Mouse (Mus musculus) stomach, embryonic 14.5 days (tissue): ENCODE results near the gene Folr2. TPM values are rescaled to one million over a fixed set of nuclear protein-coding genes. Genes with fewer than 3 reads are reported as not detected.

Experiments
- ATAC-seq: fragments of 200-750 bp; cut with Nextera tagmentation; 2 replicates; pipeline ENCODE4 v1.8.0; 2017; ENCODE audit warnings: low read depth, moderate TSS enrichment; ENCODE audit not compliant: insufficient number of reproducible peaks, insufficient read depth, low FRiP score
- H3K27ac ChIP-seq: fragments of 300-500 bp; sonication (generic); 2 replicates; pipeline ENCODE4 v1.5.1; 2014; ENCODE audit warnings: mild to moderate bottlenecking, low read length, moderate library complexity, mixed read lengths
- H3K27me3 ChIP-seq: fragments of 300-500 bp; sonication (generic); 2 replicates; pipeline ENCODE4 v1.6.1; 2014; ENCODE audit warnings: low read length, control low read depth, mixed read lengths; ENCODE audit not compliant: control insufficient read depth, insufficient read depth
- H3K36me3 ChIP-seq: fragments of 300-500 bp; sonication (generic); 2 replicates; pipeline ENCODE4 v1.6.1; 2014; ENCODE audit warnings: mild to moderate bottlenecking, control low read depth, low read length, moderate library complexity, mixed read lengths; ENCODE audit not compliant: control insufficient read depth, insufficient read depth
- H3K4me1 ChIP-seq: fragments of 300-500 bp; sonication (generic); 2 replicates; pipeline ENCODE4 v1.6.1; 2014; ENCODE audit warnings: low read length, control low read depth, mixed read lengths; ENCODE audit not compliant: control insufficient read depth, insufficient read depth
- H3K4me2 ChIP-seq: fragments of 300-500 bp; sonication (generic); replicated peaks from 2 replicates; pipeline ENCODE4 v1.6.1; 2014; ENCODE audit warnings: low read depth, low read length, control low read depth
- H3K4me3 ChIP-seq: fragments of 300-500 bp; sonication (generic); 2 replicates; pipeline ENCODE4 v1.5.1; 2014; ENCODE audit warnings: low read depth, low read length, control low read depth
- H3K9ac ChIP-seq: fragments of 300-500 bp; sonication (generic); replicated peaks from 2 replicates; pipeline ENCODE4 v1.6.1; 2014; ENCODE audit warnings: low read depth, mild to moderate bottlenecking, control low read depth, low read length, moderate library complexity, mixed read lengths
- H3K9me3 ChIP-seq: fragments of 300-500 bp; sonication (generic); 2 replicates; pipeline ENCODE4 v1.6.1; 2016; ENCODE audit warnings: low read depth, low read length, control low read depth; ENCODE audit not compliant: control insufficient read depth
- WGBS: fragments of 180-500 bp; shearing (Covaris S2); extraction: QIAGEN DNeasy Blood & Tissue Kit; methylation state at CpG from one replicate; pipeline ENCODE4 v1.1.7; 2014; 5-methylcytosine and 5-hydroxymethylcytosine counted together
- polyA plus RNA-seq: library from polyadenylated mRNA; unstranded; fragments of >200 nt; fragmentation: Nextera tagmentation; extraction: Ambion mirVana; gene quantifications from 2 replicates; pipeline ENCODE4 v1.2.1, GENCODE M21; 2014

Folr2 gene
- polyA plus RNA-seq, 1 experiment from 2014 or later: 3.4 TPM

DNA sequence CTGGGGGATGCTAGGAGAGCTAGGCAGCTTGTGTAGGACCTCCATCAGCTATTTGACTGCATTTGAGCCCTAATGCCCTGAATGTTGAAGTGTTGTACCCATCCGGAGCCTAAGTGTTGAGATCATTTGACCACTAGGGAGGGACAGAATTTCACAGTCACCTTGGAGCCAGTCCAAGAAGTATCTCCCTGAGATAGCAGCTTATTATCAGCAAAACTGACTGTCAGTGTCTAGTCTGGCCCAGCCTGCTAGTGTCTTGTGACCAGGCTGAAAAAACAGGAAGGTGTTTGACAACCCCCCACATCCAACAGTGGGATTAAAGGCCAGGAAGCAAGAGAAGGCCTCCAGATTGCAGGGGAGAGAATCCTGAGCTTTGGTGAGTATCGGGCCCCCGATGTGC, 14.3 kb upstream of the Folr2 start:
- Histone ChIP-seq H3K4me1 (no peaks in the 10 kb centered on the region), H3K27me3 (no peaks in the 10 kb centered on the region), H3K27ac (no peak overlapping the region), H3K9ac (no peak overlapping the region), H3K4me2 (no peak overlapping the region), H3K9me3 (no peaks in the 10 kb centered on the region), H3K36me3 (no peaks in the 10 kb centered on the region), H3K4me3 (no peak overlapping the region)
- ATAC-seq: no peak
- 81% methylated on average over 3 of the region's 3 CpGs for WGBS

- no peak within 1 kb of the TSS for H3K4me3 ChIP-seq
- no peak within 1 kb of the TSS for H3K4me2 ChIP-seq
- no peaks in the 10 kb centered on the region for H3K36me3 ChIP-seq
- H3K9ac ChIP-seq: no peak within 1 kb of the TSS
- no peak for ATAC-seq
- no peaks in the 10 kb centered on the region for H3K9me3 ChIP-seq
- WGBS: 62% methylated on average over 2 of the region's 2 CpGs
- no peaks in the 10 kb centered on the region for H3K27me3 ChIP-seq
- H3K27ac ChIP-seq: no peak within 1 kb of the TSS
- H3K4me1 ChIP-seq: no peaks in the 10 kb centered on the region
Observed at GRCm38 (mm10) chr7:101870629-101871028, 13.6 kb upstream of the Folr2 start, which contains the start of gene Folr1. Gene Folr1, minus strand, starts transcription at chr7:101870788.

GRCm38 (mm10) chr7:101869163-101869500, 12.1 kb upstream of the Folr2 start:
- H3K9me3 ChIP-seq: no peaks in the 10 kb centered on the region
- no peak overlapping the region for H3K9ac ChIP-seq
- H3K4me3 ChIP-seq: no peak overlapping the region
- no peak overlapping the region for H3K27ac ChIP-seq
- no peak overlapping the region for H3K4me2 ChIP-seq
- no peaks in the 10 kb centered on the region for H3K4me1 ChIP-seq
- ATAC-seq: no peak
- 73% methylated on average over 7 of the region's 7 CpGs for WGBS
- no peaks in the 10 kb centered on the region for H3K36me3 ChIP-seq
- H3K27me3 ChIP-seq: no peaks in the 10 kb centered on the region

DNA sequence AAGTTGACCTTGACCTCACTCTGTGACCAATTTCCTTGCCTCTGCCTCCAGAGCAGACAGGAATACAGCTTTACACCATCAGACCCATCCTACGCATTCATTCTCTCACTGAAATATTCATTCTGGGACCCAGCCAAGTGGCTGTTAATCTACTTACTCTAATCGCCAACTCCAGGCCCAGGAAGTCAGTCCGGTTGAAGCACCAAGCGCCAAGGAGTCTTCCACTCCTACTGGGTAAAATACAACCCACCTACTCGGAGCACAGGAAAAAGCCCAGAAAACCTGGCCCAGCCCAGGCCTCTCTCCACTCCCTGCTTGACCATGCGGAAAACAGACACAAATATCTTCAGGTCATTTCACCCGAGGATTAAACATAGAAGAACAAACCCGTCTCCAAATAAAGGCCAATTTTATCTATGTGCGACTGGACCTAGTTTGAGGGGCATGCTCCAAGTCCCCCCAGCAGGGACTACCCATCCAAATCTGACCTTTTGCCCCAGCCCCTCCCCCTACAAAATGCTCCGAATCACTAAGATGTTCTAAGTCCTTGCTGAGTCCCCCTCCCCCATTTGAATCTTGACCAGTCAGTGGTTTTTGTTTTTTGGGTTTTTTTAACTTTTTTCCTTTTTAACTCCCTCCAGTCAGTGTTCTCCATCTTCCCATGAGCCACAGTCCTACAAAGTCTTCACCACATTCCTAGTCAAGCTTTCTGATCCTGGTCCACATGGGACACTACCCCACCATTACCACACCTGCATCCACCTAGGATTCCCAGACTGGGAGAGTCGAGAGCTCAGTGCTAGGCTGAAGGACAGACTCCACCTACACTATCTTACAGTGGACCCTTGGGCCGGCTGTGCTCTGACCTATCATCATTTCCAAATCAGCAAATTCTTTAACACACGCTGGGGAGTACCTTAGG, 11.5 kb upstream of the Folr2 start:
- no peak overlapping the region for H3K27ac ChIP-seq
- no peaks in the 10 kb centered on the region for H3K27me3 ChIP-seq
- no peaks in the 10 kb centered on the region for H3K4me1 ChIP-seq
- H3K36me3 ChIP-seq: no peaks in the 10 kb centered on the region
- H3K4me3 ChIP-seq: no peak overlapping the region
- H3K4me2 ChIP-seq: no peak overlapping the region
- 71% methylated on average over 13 of the region's 13 CpGs for WGBS
- no peak for ATAC-seq
- H3K9ac ChIP-seq: no peak overlapping the region
- H3K9me3 ChIP-seq: no peaks in the 10 kb centered on the region

DNA sequence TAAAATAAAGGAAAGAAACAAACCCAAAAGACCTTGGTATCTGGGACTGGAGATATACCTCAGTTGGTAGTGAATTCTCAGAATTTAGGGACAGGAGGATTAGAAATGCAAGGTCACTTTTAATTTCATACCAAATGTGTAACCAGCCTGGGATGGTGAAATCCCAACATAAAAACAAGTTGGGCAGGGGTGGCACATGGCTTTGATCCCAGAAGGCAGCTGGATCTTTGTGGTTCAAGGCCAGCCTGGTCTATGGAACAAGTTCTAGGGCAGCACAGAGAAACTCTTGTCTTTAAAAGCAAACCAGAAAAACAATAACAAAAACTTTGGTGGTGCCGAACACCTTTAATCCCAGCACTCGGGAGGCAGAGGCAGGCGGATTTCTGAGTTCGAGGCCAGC, 10.5 kb upstream of the Folr2 start:
- no peaks in the 10 kb centered on the region for H3K36me3 ChIP-seq
- ATAC-seq: no peak
- H3K4me3 ChIP-seq: no peak overlapping the region
- 98% methylated on average over 4 of the region's 4 CpGs for WGBS
- no peaks in the 10 kb centered on the region for H3K4me1 ChIP-seq
- no peak overlapping the region for H3K27ac ChIP-seq
- no peak overlapping the region for H3K9ac ChIP-seq
- no peak overlapping the region for H3K4me2 ChIP-seq
- no peaks in the 10 kb centered on the region for H3K27me3 ChIP-seq
- no peaks in the 10 kb centered on the region for H3K9me3 ChIP-seq

GRCm38 (mm10) chr7:101866491-101867265, 9.7 kb upstream of the Folr2 start:
- Histone ChIP-seq H3K9ac (no peak overlapping the region), H3K27ac (no peak overlapping the region), H3K4me1 (no peaks in the 10 kb centered on the region), H3K9me3 (no peaks in the 10 kb centered on the region), H3K4me2 (no peak overlapping the region), H3K4me3 (no peak overlapping the region), H3K27me3 (no peaks in the 10 kb centered on the region), H3K36me3 (no peaks in the 10 kb centered on the region)
- no peak for ATAC-seq
- WGBS: 80% methylated on average over 11 of the region's 11 CpGs

DNA sequence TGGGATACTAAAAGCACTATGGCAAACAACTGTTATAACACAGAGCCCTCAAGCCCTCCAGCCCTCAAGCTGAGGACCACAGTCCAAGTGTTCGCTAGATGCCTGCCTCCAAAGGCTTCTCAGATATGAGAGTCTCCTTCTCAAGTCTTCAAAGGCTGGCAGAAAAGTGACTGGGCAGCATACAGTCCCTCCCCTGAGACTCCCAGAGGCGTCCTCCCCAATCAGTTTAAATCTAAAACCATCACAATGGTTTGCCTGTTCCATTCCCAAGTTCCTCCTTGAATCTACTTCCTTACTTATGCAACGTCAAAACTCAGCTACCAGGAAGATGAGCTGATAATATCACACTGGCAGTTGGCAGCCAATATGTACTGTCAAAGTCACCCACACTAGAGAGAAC, 6.4 kb upstream of the Folr2 start, which contains the start of gene Anapc15:
Anapc15 (plus strand) TSS at position 301 of the 400 bp plus-strand sequence.
- no peaks in the 10 kb centered on the region for H3K4me1 ChIP-seq
- H3K9me3 ChIP-seq: no peaks in the 10 kb centered on the region
- 78% methylated on average over 3 of the region's 3 CpGs for WGBS
- H3K27ac ChIP-seq: no peak within 1 kb of the TSS
- no peaks in the 10 kb centered on the region for H3K27me3 ChIP-seq
- no peak for ATAC-seq
- no peak within 1 kb of the TSS for H3K9ac ChIP-seq
- H3K36me3 ChIP-seq: no peaks in the 10 kb centered on the region
- no peak within 1 kb of the TSS for H3K4me3 ChIP-seq
- no peak within 1 kb of the TSS for H3K4me2 ChIP-seq

- Histone ChIP-seq H3K9me3 (no peaks in the 10 kb centered on the region), H3K4me1 (no peaks in the 10 kb centered on the region), H3K9ac (no peak overlapping the region), H3K4me2 (no peak overlapping the region), H3K4me3 (no peak overlapping the region), H3K27ac (no peak overlapping the region), H3K27me3 (no peaks in the 10 kb centered on the region), H3K36me3 (no peaks in the 10 kb centered on the region)
- WGBS: 54% methylated on average over 3 of the region's 3 CpGs
- no peak for ATAC-seq
Observed at GRCm38 (mm10) chr7:101862291-101862690, 5.3 kb upstream of the Folr2 start.
